Mouse (Mus musculus) C2C12 (cell line): ENCODE data around the gene Vac14. TPM values are rescaled to one million over a fixed set of nuclear protein-coding genes. Genes with fewer than 3 reads are reported as not detected.

Experiments used
- H3K27me3 ChIP-seq: one replicate; pipeline ENCODE4 v1.6.1; 2011; ENCODE audit not compliant: control insufficient read depth, insufficient read depth, insufficient read length
- H3K36me3 ChIP-seq: one replicate; pipeline ENCODE4 v1.6.1; 2011; ENCODE audit not compliant: control insufficient read depth, insufficient read depth
- H3K4me3 ChIP-seq: one replicate; pipeline ENCODE4 v1.5.1; 2011; ENCODE audit warnings: mild to moderate bottlenecking, control low read depth; ENCODE audit not compliant: poor library complexity, insufficient read depth, severe bottlenecking
- H3K79me2 ChIP-seq: one replicate; pipeline ENCODE4 v1.6.1; 2011; ENCODE audit not compliant: control insufficient read depth, insufficient read depth
- H3K79me3 ChIP-seq: one replicate; pipeline ENCODE4 v1.6.1; 2011; ENCODE audit warnings: low read depth, control low read depth
- H3ac ChIP-seq: one replicate; pipeline ENCODE3; 2011; ENCODE audit warnings: low read depth; ENCODE audit not compliant: control insufficient read depth, insufficient read length
- CEBPB ChIP-seq: IDR thresholded peaks from one replicate; pipeline ENCODE4 v1.6.1; 2011; ENCODE audit warnings: low read depth, mild to moderate bottlenecking, control low read depth, moderate library complexity
- CTCF ChIP-seq: IDR thresholded peaks from one replicate; pipeline ENCODE4 v1.5.1; 2011; ENCODE audit not compliant: control insufficient read depth, insufficient read depth, insufficient read length
- FOSL1 ChIP-seq: IDR thresholded peaks from one replicate; pipeline ENCODE4 v1.8.0; 2011; ENCODE audit warnings: mild to moderate bottlenecking, low read length; ENCODE audit not compliant: poor library complexity, insufficient read depth, severe bottlenecking
- MAX ChIP-seq: IDR thresholded peaks from one replicate; pipeline ENCODE4 v1.6.1; 2011; ENCODE audit warnings: mild to moderate bottlenecking, control low read depth
- MYOD1 ChIP-seq: IDR thresholded peaks from one replicate; pipeline ENCODE4 v1.6.1; 2011; ENCODE audit warnings: low read depth; ENCODE audit not compliant: control insufficient read depth, insufficient read length
- MYOG ChIP-seq: IDR thresholded peaks from one replicate; pipeline ENCODE4 v1.6.1; 2011; ENCODE audit not compliant: control insufficient read depth, insufficient read length; ENCODE audit errors: extremely low read depth
- USF1 ChIP-seq: IDR thresholded peaks from one replicate; pipeline ENCODE4 v1.6.1; 2011; ENCODE audit warnings: low read depth, mild to moderate bottlenecking, control low read depth, moderate library complexity
- polyA plus RNA-seq: library from polyadenylated mRNA; unstranded; fragments of >200 nt; fragmentation: generic; extraction: Trizol; gene quantifications from one replicate; pipeline ENCODE4 v1.2.1, GENCODE M21; 2012; ENCODE audit warnings: missing spikeins

The Vac14 gene
- polyA plus RNA-seq, 1 experiment, result 22.2 TPM

- Histone ChIP-seq H3K79me2 (no peaks in the 10 kb centered on the region), H3K36me3 (no peaks in the 10 kb centered on the region), H3ac (no peak overlapping the region), H3K79me3 (no peaks in the 10 kb centered on the region), H3K27me3 (no peaks in the 10 kb centered on the region), H3K4me3 (no peak overlapping the region)
- TF ChIP-seq FOSL1 (no peak), CEBPB (no peak), MYOG (no peak), CTCF (no peak), MAX (no peak), MYOD1 (no peak), USF1 (no peak)
Observed at GRCm38 (mm10) chr8:110708429-110708828, 90.0 kb downstream of the Vac14 start.

GRCm38 (mm10) chr8:110710593-110710992 is 92.2 kb downstream of the Vac14 start:
- Histone ChIP-seq H3K27me3 (no peaks in the 10 kb centered on the region), H3K36me3 (no peaks in the 10 kb centered on the region), H3K4me3 (no peak overlapping the region), H3ac (no peak overlapping the region), H3K79me2 (no peaks in the 10 kb centered on the region), H3K79me3 (no peaks in the 10 kb centered on the region)
- TF ChIP-seq CEBPB (no peak), MAX (no peak), USF1 (no peak)

- Histone ChIP-seq H3K79me2 (no peaks in the 10 kb centered on the region), H3K4me3 (no peak overlapping the region), H3K79me3 (no peaks in the 10 kb centered on the region), H3K36me3 (no peaks in the 10 kb centered on the region), H3ac (no peak overlapping the region), H3K27me3 (no peaks in the 10 kb centered on the region)
- TF ChIP-seq MAX (no peak), USF1 (no peak), CEBPB (no peak), FOSL1 (no peak), CTCF (no peak), MYOD1 (no peak), MYOG (no peak)
Observed at GRCm38 (mm10) chr8:110711271-110711934, 93.0 kb downstream of the Vac14 start.

- Histone ChIP-seq H3ac (no peak overlapping the region), H3K27me3 (no peaks in the 10 kb centered on the region), H3K79me2 (no peaks in the 10 kb centered on the region), H3K36me3 (no peaks in the 10 kb centered on the region), H3K4me3 (no peak overlapping the region), H3K79me3 (no peaks in the 10 kb centered on the region)
- no peak for TF ChIP-seq MAX
- no peak for TF ChIP-seq FOSL1
- TF ChIP-seq USF1, result no peak
- TF ChIP-seq MYOD1, result no peak
Observed at GRCm38 (mm10) chr8:110713073-110713472, 94.7 kb downstream of the Vac14 start.

- Histone ChIP-seq H3K79me3 (no peaks in the 10 kb centered on the region), H3K79me2 (no peaks in the 10 kb centered on the region), H3K27me3 (no peaks in the 10 kb centered on the region), H3K36me3 (no peaks in the 10 kb centered on the region), H3ac (no peak overlapping the region), H3K4me3 (no peak overlapping the region)
- TF ChIP-seq CEBPB, result no peak
- no peak for TF ChIP-seq MYOG
- no peak for TF ChIP-seq USF1
- TF ChIP-seq CTCF, result no peak
Observed at GRCm38 (mm10) chr8:110714827-110715519, 96.6 kb downstream of the Vac14 start.

- TF ChIP-seq MAX, result no peak
- no peaks in the 10 kb centered on the region for H3K27me3 ChIP-seq
- H3K4me3 ChIP-seq, result no peak overlapping the region
- H3K79me3 ChIP-seq, result no peaks in the 10 kb centered on the region
- no peaks in the 10 kb centered on the region for H3K36me3 ChIP-seq
- H3ac ChIP-seq, result peak overlapping the region; percentile 20
- no peaks in the 10 kb centered on the region for H3K79me2 ChIP-seq
Observed at GRCm38 (mm10) chr8:110716075-110716474, 97.7 kb downstream of the Vac14 start.
